Mouse (Mus musculus) lung, postnatal 4 days (tissue): ENCODE measurements at regions not wholly inside any gene's neighbourhood (a gene's known extent, or its start where the extent isn't known, plus 50 kb on each side); places are given as distances from the start of the nearest gene placed in this dataset.
A peak's percentile ranks its signal among the peaks of the same experiment; 100 is the strongest.

Experiments
- DNase-seq, 2 experiments: peaks; one replicate each; pipeline ENCODE4 v3.0.0; 2021

DNA sequence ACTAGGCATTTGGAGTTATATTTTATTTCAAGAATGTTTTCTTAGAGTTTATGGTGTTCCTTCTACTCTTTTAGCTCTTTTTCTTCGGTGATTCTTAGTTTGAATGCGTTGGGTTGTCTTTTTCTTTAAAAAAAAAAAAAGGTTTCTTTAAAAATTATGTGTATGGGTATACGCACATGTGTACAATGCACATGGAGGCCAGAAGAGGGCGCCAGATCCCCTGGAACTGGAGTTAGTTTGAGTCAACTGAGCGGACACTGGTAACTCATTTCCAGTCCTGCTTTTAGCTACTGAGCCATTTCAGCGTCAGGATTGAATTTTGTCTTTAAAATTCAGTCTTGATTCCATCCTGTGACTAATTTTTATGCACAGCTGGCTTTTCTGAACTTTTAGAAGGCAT lies 124.9 kb upstream of the Cdh5 start:
- DNase-seq: no peak

DNA sequence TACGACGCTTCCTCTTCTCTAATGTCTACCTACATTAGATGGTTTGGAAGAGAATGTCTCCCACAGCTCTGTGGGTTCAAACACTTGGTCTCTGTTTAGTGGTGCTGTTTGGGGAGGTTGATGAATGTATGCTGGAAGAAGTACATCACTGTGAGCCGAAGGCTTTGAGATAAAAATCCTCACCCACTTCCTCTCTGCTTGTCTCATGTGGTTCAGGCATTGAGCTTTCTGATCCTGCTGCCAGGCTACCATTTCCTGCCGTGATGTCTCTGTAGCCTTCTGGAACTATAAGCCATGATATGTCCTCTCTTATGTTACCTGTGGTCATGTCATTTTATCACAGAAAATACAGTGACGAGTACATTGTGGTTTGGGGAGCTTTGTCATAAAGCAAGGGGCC lies 122.5 kb upstream of the Cdh5 start:
- DNase-seq: no peak

DNA sequence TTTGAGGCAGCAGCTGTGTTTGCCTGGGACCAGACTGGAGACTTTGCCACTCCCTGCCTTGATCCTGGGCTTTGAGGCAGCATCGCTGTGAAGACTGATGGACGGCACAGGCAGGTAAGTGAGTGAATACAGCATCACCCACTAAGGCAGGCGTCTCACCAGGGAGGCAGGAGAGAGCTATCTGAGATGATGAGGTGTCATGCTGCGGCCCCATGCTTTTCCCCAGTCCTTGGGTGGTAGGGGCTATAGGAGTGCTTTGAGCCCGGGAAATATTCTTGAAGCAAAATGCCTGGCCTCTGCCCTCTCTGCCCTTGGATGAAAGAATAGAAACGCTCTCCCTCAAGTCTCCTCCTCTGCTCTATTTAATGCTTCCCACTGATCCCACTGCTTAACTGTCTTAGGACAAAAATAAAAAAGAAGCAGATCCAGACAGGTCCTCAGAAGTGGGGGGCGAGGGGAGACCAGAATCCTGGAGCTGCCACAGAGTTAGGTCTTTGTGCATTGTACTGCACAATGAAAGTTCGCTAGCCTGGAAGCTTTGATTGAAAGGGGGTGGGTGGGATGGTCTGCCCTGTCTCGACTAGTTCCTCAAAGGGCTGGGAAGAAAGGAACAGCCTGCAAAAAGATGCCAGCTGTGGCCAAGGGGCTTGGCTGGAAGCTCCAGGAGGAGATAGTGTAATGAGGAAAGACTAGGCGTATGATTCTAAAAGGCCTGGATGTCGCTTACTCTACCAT lies 117.4 kb upstream of the Cdh5 start:
- DNase-seq: no peak

GRCm38 (mm10) chr8:103985640-103986039 lies 115.8 kb upstream of the Cdh5 start:
- no peak for DNase-seq

DNA sequence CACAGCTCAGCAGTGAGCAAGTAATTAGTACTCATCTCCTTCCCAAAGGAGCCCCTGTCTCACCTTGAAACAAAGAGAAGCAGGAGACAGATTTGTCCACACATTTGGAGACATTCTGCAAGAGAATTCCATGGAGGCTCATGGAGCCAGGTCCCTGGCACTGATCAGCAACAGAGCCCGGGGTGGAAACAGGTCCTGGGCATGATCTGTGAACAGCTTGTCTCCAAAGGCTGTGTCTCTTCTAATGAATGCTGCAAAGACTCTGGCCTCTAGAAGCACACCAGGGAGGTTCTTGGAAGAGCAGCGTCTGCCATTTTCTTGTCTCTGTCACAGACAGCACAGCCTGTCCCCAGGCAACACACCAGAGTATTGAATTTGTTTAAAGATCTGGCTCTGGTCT lies 107.5 kb upstream of the Cdh5 start:
- no peak for DNase-seq

- no peak for DNase-seq
These were observed 103.3 kb upstream of the Cdh5 start for GRCm38 (mm10) chr8:103998143-103998542.

GRCm38 (mm10) chr8:104007209-104007608 lies 94.2 kb upstream of the Cdh5 start:
- no peak for DNase-seq

- peak in 1 of 2 experiments; percentile 48 for DNase-seq
These were observed 92.7 kb upstream of the Cdh5 start for GRCm38 (mm10) chr8:104008756-104009155.

- DNase-seq: no peak
These were observed 92.1 kb upstream of the Cdh5 start for GRCm38 (mm10) chr8:104009306-104009705.

- DNase-seq: no peak
These were observed 79.2 kb upstream of the Cdh5 start for GRCm38 (mm10) chr8:104022231-104022630.

- DNase-seq: peak; percentile 33 to 76
These were observed 78.5 kb upstream of the Cdh5 start for GRCm38 (mm10) chr8:104022691-104023509.

DNA sequence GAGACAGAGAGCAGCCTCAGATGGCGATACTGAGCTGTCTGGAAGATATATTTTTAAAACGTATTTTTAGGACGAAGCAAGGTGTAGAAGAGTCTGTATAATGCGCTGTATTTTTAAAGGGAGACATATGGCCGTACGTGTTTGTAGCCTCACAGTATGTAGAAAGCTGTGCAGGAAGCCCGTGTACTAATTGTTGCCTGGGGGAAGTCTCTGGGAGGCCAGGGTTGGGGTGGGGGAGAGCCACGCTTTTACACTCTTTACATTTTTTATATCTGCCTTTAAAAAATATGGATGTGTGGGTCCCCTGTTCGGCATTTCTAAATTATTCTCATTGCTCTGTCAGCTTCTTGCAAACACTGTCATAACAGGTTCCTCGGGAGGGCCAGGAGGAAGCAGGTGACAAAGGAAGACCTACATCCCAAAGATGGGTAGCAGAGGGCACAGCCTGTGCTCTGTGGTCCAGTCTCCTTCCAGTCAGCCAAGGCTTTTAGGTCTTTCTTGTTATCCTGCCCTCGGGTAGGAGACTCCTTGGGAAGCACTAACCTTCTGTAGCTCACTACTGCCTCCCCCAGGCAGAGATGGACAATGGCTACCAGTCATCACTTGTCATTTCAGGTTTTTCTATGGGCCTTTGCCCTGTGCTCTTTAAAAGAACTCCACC lies 74.1 kb upstream of the Cdh5 start:
- DNase-seq: peak; percentile 35 to 44

DNA sequence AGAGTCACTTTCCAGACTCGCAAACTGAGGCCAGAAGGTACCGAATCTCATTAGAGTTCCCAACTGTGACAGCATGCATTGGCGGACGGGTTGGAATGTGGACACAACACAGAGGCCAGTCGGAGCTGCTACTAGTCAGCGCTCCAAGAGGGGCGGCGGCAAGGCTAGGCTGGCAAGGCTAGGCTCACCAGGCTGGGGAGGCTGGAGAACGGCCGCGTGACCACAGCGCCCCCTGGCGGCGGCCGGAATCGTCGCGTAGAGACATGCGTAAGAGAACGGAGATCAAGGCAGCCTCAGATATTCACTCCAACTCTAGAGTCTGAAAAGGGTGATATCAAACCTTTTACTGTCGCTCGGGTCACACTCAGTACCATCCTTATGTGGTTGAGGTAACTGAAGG lies 72.8 kb upstream of the Cdh5 start:
- peak; percentile 84 to 89 for DNase-seq

DNA sequence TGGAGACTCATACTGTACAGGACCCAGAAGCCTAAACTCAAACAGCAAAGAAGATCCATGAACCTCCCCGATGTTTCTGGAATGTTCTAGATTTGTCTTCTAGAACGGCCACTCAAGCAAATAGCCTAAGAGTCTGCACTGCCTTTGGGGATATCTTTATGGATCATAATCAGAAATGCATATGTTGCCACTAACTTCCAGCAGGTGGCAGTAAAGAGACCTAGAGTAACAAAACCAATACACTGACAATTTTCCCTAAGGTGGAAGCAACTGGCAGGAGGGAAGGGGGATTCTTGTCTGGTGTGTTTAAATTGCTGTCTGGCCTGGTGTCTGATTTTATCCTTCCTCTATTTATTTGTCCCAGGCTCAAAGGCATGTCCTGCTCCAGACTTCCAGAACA lies 69.2 kb upstream of the Cdh5 start:
- no peak for DNase-seq

DNA sequence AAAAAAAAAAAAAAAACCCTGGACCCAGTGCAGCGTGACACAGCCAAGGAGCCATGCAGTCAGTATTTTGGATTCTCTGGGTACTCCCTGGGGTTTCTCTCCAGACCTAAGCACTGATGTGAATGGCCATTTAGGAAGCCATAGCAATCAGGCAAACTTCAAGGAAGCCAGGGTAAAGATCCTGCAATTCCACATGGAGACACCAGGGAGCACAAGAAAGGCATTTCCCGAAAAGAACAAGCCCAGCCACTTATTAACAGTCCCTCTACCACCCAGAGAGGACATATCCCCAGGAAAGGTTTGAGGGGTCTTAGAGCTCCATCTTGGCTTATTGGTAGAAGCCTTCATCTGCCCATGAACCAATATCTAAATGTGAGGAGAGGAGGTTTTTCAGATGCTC lies 68.3 kb upstream of the Cdh5 start:
- DNase-seq: no peak

- DNase-seq: no peak
These were observed 67.1 kb upstream of the Cdh5 start for GRCm38 (mm10) chr8:104034286-104034685.

GRCm38 (mm10) chr8:104036580-104037477 lies 64.6 kb upstream of the Cdh5 start:
- peak; percentile 24 to 39 for DNase-seq

DNA sequence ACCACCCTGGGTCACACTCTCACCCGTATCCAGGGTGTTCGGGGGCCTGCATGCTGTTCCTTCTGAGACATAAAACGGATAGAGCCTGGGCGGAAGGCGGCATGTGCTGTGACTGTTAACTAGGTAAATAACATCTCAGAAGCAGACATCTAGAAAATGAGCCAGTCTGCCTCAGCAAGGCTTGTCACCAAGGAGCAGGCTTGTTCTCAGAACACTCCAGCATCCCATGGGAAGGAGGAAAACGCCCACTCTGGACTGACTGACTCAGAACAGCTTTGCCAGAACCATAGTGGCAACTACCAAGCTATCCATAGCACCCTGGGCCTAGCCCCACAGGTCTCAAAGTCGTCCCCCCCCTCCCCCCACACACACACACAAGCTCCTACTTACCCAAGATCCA lies 63.8 kb upstream of the Cdh5 start:
- no peak for DNase-seq

DNA sequence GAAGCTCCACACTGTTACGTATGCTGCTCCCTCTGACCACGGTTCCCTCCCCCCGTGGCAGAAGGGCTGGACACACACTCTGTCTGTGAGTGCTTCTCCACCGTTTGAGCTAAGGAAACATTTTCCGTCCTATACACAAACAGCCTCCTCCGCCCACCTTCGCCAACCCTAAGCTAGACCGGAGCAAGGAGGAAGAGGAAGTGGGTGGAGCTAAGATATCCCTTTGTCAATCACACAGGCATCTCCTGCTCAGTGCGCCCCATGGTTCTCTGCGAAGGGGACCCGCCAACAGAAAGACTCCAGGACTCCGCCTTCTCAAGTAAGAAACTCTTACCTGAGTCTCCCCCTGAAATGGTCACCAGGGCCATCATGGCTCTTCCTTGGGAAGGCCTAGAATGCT lies 61.9 kb upstream of the Cdh5 start:
- DNase-seq: no peak

DNA sequence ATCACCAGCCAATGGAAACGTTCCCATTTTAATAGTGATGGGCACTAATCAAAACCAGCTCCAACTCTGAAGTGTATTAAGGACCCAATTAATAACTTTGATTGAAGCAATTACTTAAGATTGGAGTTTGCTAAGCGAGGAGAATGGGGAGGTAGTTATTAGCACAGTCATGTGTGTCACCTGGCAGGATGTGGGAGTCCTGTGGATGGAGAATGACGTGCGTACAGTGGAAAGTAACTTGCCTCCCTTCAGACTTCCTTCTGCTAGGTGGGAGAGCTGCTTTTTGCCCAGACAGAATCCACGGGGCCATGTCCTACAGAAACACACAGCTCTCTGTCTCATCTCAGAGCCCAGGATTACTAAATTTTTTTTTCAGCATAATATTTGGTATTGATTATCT lies 59.9 kb upstream of the Cdh5 start:
- DNase-seq: no peak

- DNase-seq: peak; percentile 61 to 77
These were observed 59.0 kb upstream of the Cdh5 start for GRCm38 (mm10) chr8:104042434-104042833.

DNA sequence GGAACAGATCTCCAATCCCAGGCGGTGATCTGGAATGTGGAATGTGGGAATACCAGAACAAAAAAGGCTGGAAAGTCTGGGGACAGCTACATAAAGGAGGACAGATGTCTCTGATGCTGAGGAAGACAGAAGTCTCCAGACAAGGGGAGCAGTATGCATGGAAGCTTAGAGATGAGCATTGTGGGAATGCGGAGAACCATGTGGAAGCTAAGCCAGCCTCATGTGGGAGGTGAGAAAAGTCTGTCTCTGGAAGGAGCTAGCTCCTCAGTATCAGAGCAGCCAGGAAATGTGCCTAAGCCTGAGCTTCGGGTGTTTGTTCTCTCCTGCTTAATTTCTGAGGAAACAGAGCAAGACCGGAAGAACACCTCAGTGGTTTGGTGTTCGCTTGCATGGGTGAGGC lies 53.4 kb upstream of the Cdh5 start:
- no peak for DNase-seq

GRCm38 (mm10) chr8:104049181-104049580 lies 52.2 kb upstream of the Cdh5 start:
- no peak for DNase-seq
